Mouse (Mus musculus) heart, embryonic 14.5 days (tissue): Measurements from ENCODE around the gene Wdr66. TPM values are rescaled to one million over a fixed set of nuclear protein-coding genes. Genes with fewer than 3 reads are reported as not detected.

Experiments used
- ATAC-seq: fragments of 200-750 bp; cut with Nextera tagmentation; 2 replicates; pipeline ENCODE4 v1.8.0; 2017; ENCODE audit warnings: low read depth, moderate TSS enrichment; ENCODE audit not compliant: insufficient number of reproducible peaks, insufficient read depth, low FRiP score
- H3K27ac ChIP-seq, 2 experiments: fragments of 200-500 bp in 1 of 2; fragments of 300-500 bp in 1 of 2; sonication (generic) in 1 of 2; replicated peaks in 1 of 2; 2 replicates each; pipeline ENCODE4 v1.5.1; 2012 to 2014; ENCODE audit warnings: low read depth in 2 of 2, low read length in 2 of 2, control low read depth in 1 of 2, mild to moderate bottlenecking in 1 of 2, mixed read lengths in 1 of 2; ENCODE audit not compliant: control insufficient read depth in 1 of 2, insufficient read depth in 1 of 2
- H3K27me3 ChIP-seq: fragments of 300-500 bp; sonication (generic); 2 replicates; pipeline ENCODE4 v1.6.1; 2014; ENCODE audit warnings: mild to moderate bottlenecking, low read length, control low read depth; ENCODE audit not compliant: control insufficient read depth, insufficient read depth
- H3K36me3 ChIP-seq: fragments of 300-500 bp; sonication (generic); 2 replicates; pipeline ENCODE4 v1.6.1; 2014; ENCODE audit warnings: mild to moderate bottlenecking, control low read depth, low read length, mixed read lengths; ENCODE audit not compliant: control insufficient read depth, insufficient read depth
- H3K4me1 ChIP-seq, 2 experiments: fragments of 200-500 bp in 1 of 2; fragments of 300-500 bp in 1 of 2; sonication (generic) in 1 of 2; 2 replicates each; pipeline ENCODE4 v1.6.1; 2012 to 2014; ENCODE audit warnings: low read length in 2 of 2, control low read depth in 1 of 2, mixed read lengths in 1 of 2; ENCODE audit not compliant: control insufficient read depth in 2 of 2, insufficient read depth in 2 of 2
- H3K4me2 ChIP-seq: fragments of 300-500 bp; sonication (generic); 2 replicates; pipeline ENCODE4 v1.6.1; 2014; ENCODE audit warnings: mild to moderate bottlenecking, low read length
- H3K4me3 ChIP-seq, 2 experiments: fragments of 200-500 bp in 1 of 2; fragments of 300-500 bp in 1 of 2; sonication (generic) in 1 of 2; 2 replicates each; pipeline ENCODE4 v1.5.1; 2012 to 2014; ENCODE audit warnings: low read length in 2 of 2, mild to moderate bottlenecking in 2 of 2, control low read depth in 1 of 2, low read depth in 1 of 2, moderate library complexity in 1 of 2; ENCODE audit not compliant: control insufficient read depth in 1 of 2, insufficient read depth in 1 of 2
- H3K9ac ChIP-seq: fragments of 300-500 bp; sonication (generic); 2 replicates; pipeline ENCODE4 v1.6.1; 2014; ENCODE audit warnings: mild to moderate bottlenecking, low read length
- H3K9me3 ChIP-seq: fragments of 300-500 bp; sonication (generic); 2 replicates; pipeline ENCODE4 v1.6.1; 2016; ENCODE audit warnings: low read length, control low read depth; ENCODE audit not compliant: control insufficient read depth
- WGBS: fragments of 180-500 bp; shearing (Covaris S2); extraction: QIAGEN DNeasy Blood & Tissue Kit; methylation state at CpG from one replicate; pipeline ENCODE4 v1.1.7; 2014; 5-methylcytosine and 5-hydroxymethylcytosine counted together
- polyA plus RNA-seq: library from polyadenylated mRNA; unstranded; fragments of >200 nt; fragmentation: Nextera tagmentation; extraction: Ambion mirVana; gene quantifications from 2 replicates; pipeline ENCODE4 v1.2.1, GENCODE M21; 2014

Wdr66 gene
- polyA plus RNA-seq, 1 experiment from 2014 or later, result 2.0 TPM

- peaks cover 72% of the 10 kb centered on the region for H3K36me3 ChIP-seq
- H3K9ac ChIP-seq, result no peak overlapping the region
- WGBS, result 86% methylated on average over 4 of the region's 4 CpGs
These were observed 111.0 kb downstream of the Wdr66 start for GRCm38 (mm10) chr5:123362911-123363310.

GRCm38 (mm10) chr5:123364302-123364971, 112.5 kb downstream of the Wdr66 start:
- no peak overlapping the region for H3K4me3 ChIP-seq
- H3K27me3 ChIP-seq, result no peaks in the 10 kb centered on the region
- peaks cover 66% of the 10 kb centered on the region for H3K36me3 ChIP-seq
- ATAC-seq, result peak; percentile 33; the same call in 1 of the 2 replicates
- H3K9ac ChIP-seq, result peak overlapping the region; percentile 34
- peaks cover 11 to 22% of the 10 kb centered on the region in 2 experiments for H3K4me1 ChIP-seq
- peak overlapping the region; percentile 87 to 88 for H3K27ac ChIP-seq
- H3K9me3 ChIP-seq, result no peaks in the 10 kb centered on the region
- H3K4me2 ChIP-seq, result no peak overlapping the region; the same call in 1 of the 2 replicates
- WGBS, result 46% methylated on average over 11 of the region's 11 CpGs

More at GRCm38 (mm10) chr5:123362911-123363310, 111.0 kb downstream of the Wdr66 start:
- no peaks in the 10 kb centered on the region for H3K9me3 ChIP-seq
- ATAC-seq, result no peak
- H3K4me1 ChIP-seq, result peaks cover 11 to 22% of the 10 kb centered on the region in 2 experiments
- H3K27me3 ChIP-seq, result no peaks in the 10 kb centered on the region
- H3K4me2 ChIP-seq, result no peak overlapping the region
- no peak overlapping the region for H3K4me3 ChIP-seq
- no peak overlapping the region for H3K27ac ChIP-seq

DNA sequence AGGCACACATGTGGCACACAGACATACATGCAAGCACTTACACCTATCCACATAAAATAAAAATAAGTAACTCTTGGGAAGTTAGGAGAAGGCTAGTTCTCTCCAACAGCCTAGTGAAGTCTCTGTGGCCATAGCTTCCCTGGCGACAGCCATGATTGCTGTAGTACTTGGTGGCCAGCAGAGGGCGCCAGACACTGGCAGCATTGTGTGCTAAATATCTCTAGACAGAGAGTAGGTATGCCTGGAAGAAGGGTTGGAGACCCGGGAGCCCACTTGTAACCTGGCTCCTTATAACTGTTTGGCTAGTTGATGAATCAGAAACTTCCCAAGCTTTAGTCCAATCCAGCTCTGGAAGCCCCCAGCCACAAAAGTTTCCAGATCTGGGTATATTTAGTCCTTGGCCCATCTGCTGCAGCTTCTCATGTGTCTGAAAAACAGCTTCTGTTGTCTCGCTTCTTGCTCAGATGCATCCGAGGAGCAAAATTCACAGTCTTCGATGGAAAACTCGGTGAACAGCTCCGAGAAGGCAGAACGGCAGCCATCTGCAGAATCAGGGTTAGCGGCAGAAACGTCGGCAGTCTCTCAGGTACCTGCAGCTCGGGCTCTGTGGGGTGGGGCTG, 117.1 kb downstream of the Wdr66 start:
- no peak for ATAC-seq
- WGBS, result 77% methylated on average over 13 of the region's 13 CpGs

GRCm38 (mm10) chr5:123370049-123370448, 118.1 kb downstream of the Wdr66 start:
- Histone ChIP-seq H3K9ac (no peak overlapping the region), H3K4me1 (peaks cover 0 to 4% of the 10 kb centered on the region in 2 experiments; a peak in 2 of 4 replicates), H3K27ac (no peak overlapping the region), H3K36me3 (peaks cover 75% of the 10 kb centered on the region), H3K9me3 (no peaks in the 10 kb centered on the region), H3K27me3 (no peaks in the 10 kb centered on the region), H3K4me2 (no peak overlapping the region), H3K4me3 (no peak overlapping the region)
- WGBS, result 85% methylated on average over 5 of the region's 5 CpGs
- ATAC-seq, result no peak

More for the DNA sequence above, 117.1 kb downstream of the Wdr66 start:
- Histone ChIP-seq H3K4me3 (no peak overlapping the region), H3K27ac (no peak overlapping the region), H3K9me3 (no peaks in the 10 kb centered on the region), H3K9ac (no peak overlapping the region), H3K27me3 (no peaks in the 10 kb centered on the region), H3K36me3 (peaks cover 69% of the 10 kb centered on the region), H3K4me2 (no peak overlapping the region), H3K4me1 (peaks cover 6 to 14% of the 10 kb centered on the region in 2 experiments)

DNA sequence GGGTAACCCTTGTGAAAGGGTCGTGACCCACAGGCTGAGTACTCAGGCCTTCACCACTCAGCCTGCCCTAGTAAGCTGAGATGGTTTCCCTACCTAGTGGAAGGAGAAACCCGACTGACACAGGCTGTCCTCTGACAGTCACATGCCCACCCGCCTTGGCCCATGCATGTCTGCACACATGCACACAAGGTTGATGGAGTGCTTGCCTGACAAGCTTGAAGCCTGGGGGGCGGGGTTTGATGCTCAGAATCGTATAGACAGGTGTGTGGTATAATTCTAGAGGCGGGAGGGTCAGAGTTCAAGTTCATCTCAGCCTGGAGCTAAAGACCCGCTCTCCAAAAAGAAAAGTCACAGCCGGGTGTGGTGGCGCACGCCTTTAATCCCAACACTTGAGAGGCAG, 123.4 kb downstream of the Wdr66 start:
- 90% methylated on average over 10 of the region's 10 CpGs for WGBS

DNA sequence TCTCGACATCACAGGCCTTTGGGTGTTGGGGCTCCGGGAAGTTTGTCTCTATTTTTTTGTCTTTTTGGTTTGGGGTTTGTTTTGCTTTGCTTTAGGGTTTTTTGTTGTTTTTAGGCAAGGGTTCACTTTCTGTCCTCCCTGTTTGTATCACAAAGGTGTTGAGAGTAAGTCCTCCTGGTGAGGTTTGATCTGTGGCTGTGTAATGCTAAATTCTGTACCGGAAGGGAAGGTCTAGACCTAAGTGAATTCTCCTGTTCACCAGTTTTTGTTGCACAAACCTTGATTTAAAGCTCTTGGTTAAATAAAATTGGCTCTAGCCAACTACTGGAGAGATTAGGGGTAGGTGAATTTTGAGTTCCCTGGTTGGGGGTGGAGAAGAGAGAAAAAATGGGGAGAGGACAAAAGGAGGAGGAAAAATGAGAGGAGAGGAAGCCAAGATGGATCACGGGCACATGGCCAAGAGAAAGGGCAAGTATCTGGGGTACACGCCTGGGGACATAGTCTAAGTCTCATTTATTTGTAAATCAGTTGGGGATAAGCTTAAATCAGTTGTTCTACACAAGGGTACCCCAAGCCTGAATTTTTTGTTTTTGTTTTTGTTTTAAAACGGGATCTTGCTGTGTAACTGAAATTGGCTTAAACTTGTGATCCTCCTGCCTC, 124.0 kb downstream of the Wdr66 start:
- 87% methylated on average over 6 of the region's 6 CpGs for WGBS
- Histone ChIP-seq H3K4me3 (no peak overlapping the region), H3K36me3 (peaks cover 39% of the 10 kb centered on the region), H3K4me2 (no peak overlapping the region), H3K27me3 (no peaks in the 10 kb centered on the region), H3K27ac (peak overlapping the region in 1 of 2 experiments; percentile 67; a peak in 1 of 4 replicates), H3K4me1 (peaks cover 18 to 22% of the 10 kb centered on the region in 2 experiments), H3K9me3 (no peaks in the 10 kb centered on the region), H3K9ac (no peak overlapping the region)
- no peak for ATAC-seq

More for the DNA sequence above, 123.4 kb downstream of the Wdr66 start:
- Histone ChIP-seq H3K9ac (no peak overlapping the region), H3K36me3 (peaks cover 46% of the 10 kb centered on the region), H3K27me3 (no peaks in the 10 kb centered on the region), H3K4me2 (no peak overlapping the region), H3K27ac (no peak overlapping the region), H3K9me3 (no peaks in the 10 kb centered on the region), H3K4me3 (no peak overlapping the region), H3K4me1 (peaks cover 18 to 22% of the 10 kb centered on the region in 2 experiments)
- no peak for ATAC-seq

GRCm38 (mm10) chr5:123376569-123376968, 124.7 kb downstream of the Wdr66 start:
- H3K27ac ChIP-seq, result peak overlapping the region in 1 of 2 experiments; percentile 67; a peak in 2 of 4 replicates
- H3K4me1 ChIP-seq, result peaks cover 18 to 22% of the 10 kb centered on the region in 2 experiments
- H3K9ac ChIP-seq, result no peak overlapping the region
- 35% methylated on average over 10 of the region's 10 CpGs for WGBS
- no peaks in the 10 kb centered on the region for H3K9me3 ChIP-seq
- peak; percentile 42; the same call in 1 of the 2 replicates for ATAC-seq
- H3K4me3 ChIP-seq, result no peak overlapping the region
- H3K36me3 ChIP-seq, result peaks cover 33% of the 10 kb centered on the region
- H3K4me2 ChIP-seq, result peak overlapping the region; percentile 18; the same call in 1 of the 2 replicates
- no peaks in the 10 kb centered on the region for H3K27me3 ChIP-seq
